Mouse (Mus musculus): ENCODE measurements around the gene Klhl29. TPM values are rescaled to one million over a fixed set of nuclear protein-coding genes. Genes with fewer than 3 reads are reported as not detected.

Gene Klhl29
- polyA plus RNA-seq, 2 experiments: 4.9 to 14.0 TPM

- no peak for TF ChIP-seq POLR2A (IDR thresholded peaks at IDR 0.05; ENCODE audit: borderline replicate concordance, extremely low read depth, insufficient read depth, insufficient read length)
- no peak overlapping the region for H3K9ac ChIP-seq (ENCODE audit: low read depth, low read length, severe bottlenecking)
- no peaks in the 10 kb centered on the region for H3K9me3 ChIP-seq (ENCODE audit: control insufficient read depth, low read length)
- no peak overlapping the region for H3K4me3 ChIP-seq (replicated peaks; ENCODE audit: low read length)
- H3K4me1 ChIP-seq (ENCODE audit: control insufficient read depth, insufficient read depth, low read length): peaks cover 12% of the 10 kb centered on the region
- no peak overlapping the region for H3K27ac ChIP-seq (replicated peaks; ENCODE audit: low read depth, low read length)
- H3K4me2 ChIP-seq (replicated peaks; ENCODE audit: low read depth, low read length, severe bottlenecking): no peak overlapping the region
- DNase-seq (ENCODE audit: low spot score) (no peak), ATAC-seq (ENCODE audit: low FRiP score, low read depth) (peak; percentile 39; the same call in 1 of the 2 replicates)
- no peaks in the 10 kb centered on the region for H3K36me3 ChIP-seq (ENCODE audit: control insufficient read depth, insufficient read depth, low read length)
- 33% methylated on average over 4 of the region's 4 CpGs for WGBS
- no peaks in the 10 kb centered on the region for H3K27me3 ChIP-seq (ENCODE audit: control insufficient read depth, insufficient read depth, low read length)
Measured at GRCm38 (mm10) chr12:5198254-5198653, 177.2 kb downstream of the Klhl29 start.

- peaks cover 46% of the 10 kb centered on the region for H3K4me1 ChIP-seq (ENCODE audit: control insufficient read depth, insufficient read depth, low read length)
- no peak overlapping the region for H3K27ac ChIP-seq (replicated peaks; ENCODE audit: low read depth, low read length)
- no peak overlapping the region for H3K4me3 ChIP-seq (replicated peaks; ENCODE audit: low read length)
- H3K27me3 ChIP-seq (ENCODE audit: control insufficient read depth, insufficient read depth, low read length): no peaks in the 10 kb centered on the region
- DNase-seq (ENCODE audit: low spot score) (no peak), ATAC-seq (ENCODE audit: low FRiP score, low read depth) (no peak)
- WGBS: 21% methylated on average over 6 of the region's 6 CpGs
- H3K4me2 ChIP-seq (replicated peaks; ENCODE audit: low read depth, low read length, severe bottlenecking): no peak overlapping the region
- TF ChIP-seq POLR2A (IDR thresholded peaks at IDR 0.05; ENCODE audit: borderline replicate concordance, extremely low read depth, insufficient read depth, insufficient read length): no peak
- H3K36me3 ChIP-seq (ENCODE audit: control insufficient read depth, insufficient read depth, low read length): no peaks in the 10 kb centered on the region
- no peak overlapping the region for H3K9ac ChIP-seq (ENCODE audit: low read depth, low read length, severe bottlenecking)
- no peaks in the 10 kb centered on the region for H3K9me3 ChIP-seq (ENCODE audit: control insufficient read depth, low read length)
Measured at GRCm38 (mm10) chr12:5194176-5194575, 181.3 kb downstream of the Klhl29 start.

GRCm38 (mm10) chr12:5192380-5192718, 183.1 kb downstream of the Klhl29 start:
- 55% methylated on average over 9 of the region's 9 CpGs for WGBS
- H3K4me1 ChIP-seq (ENCODE audit: control insufficient read depth, insufficient read depth, low read length): peaks cover 62% of the 10 kb centered on the region
- peak overlapping the region; percentile 33; the same call in 1 of the 2 replicates for H3K4me2 ChIP-seq (replicated peaks; ENCODE audit: low read depth, low read length, severe bottlenecking)

GRCm38 (mm10) chr12:5191628-5192379, 183.7 kb downstream of the Klhl29 start:
- Histone ChIP-seq H3K4me2 (replicated peaks; ENCODE audit: low read depth, low read length, severe bottlenecking) (peak overlapping the region; percentile 33), H3K9ac (ENCODE audit: low read depth, low read length, severe bottlenecking) (peak overlapping the region; percentile 25; the same call in 1 of the 2 replicates), H3K4me3 (replicated peaks; ENCODE audit: low read length) (no peak overlapping the region), H3K27me3 (ENCODE audit: control insufficient read depth, insufficient read depth, low read length) (no peaks in the 10 kb centered on the region), H3K36me3 (ENCODE audit: control insufficient read depth, insufficient read depth, low read length) (no peaks in the 10 kb centered on the region), H3K27ac (replicated peaks; ENCODE audit: low read depth, low read length) (peak overlapping the region; percentile 50), H3K4me1 (ENCODE audit: control insufficient read depth, insufficient read depth, low read length) (peaks cover 66% of the 10 kb centered on the region), H3K9me3 (ENCODE audit: control insufficient read depth, low read length) (no peaks in the 10 kb centered on the region)
- DNase-seq (ENCODE audit: low spot score) (peak; percentile 74), ATAC-seq (ENCODE audit: low FRiP score, low read depth) (peak; percentile 71)
- WGBS: 10% methylated on average over 14 of the region's 14 CpGs
- TF ChIP-seq POLR2A (IDR thresholded peaks at IDR 0.05; ENCODE audit: borderline replicate concordance, extremely low read depth, insufficient read depth, insufficient read length): no peak

More at GRCm38 (mm10) chr12:5192380-5192718, 183.1 kb downstream of the Klhl29 start:
- 0 out of 2 replicates have a peak overlapping the region, but pooled peaks have one; percentile 50 for H3K27ac ChIP-seq (replicated peaks; ENCODE audit: low read depth, low read length)
- H3K36me3 ChIP-seq (ENCODE audit: control insufficient read depth, insufficient read depth, low read length): no peaks in the 10 kb centered on the region
- no peak for TF ChIP-seq POLR2A (IDR thresholded peaks at IDR 0.05; ENCODE audit: borderline replicate concordance, extremely low read depth, insufficient read depth, insufficient read length)
- no peaks in the 10 kb centered on the region for H3K9me3 ChIP-seq (ENCODE audit: control insufficient read depth, low read length)
- H3K9ac ChIP-seq (ENCODE audit: low read depth, low read length, severe bottlenecking): peak overlapping the region; percentile 25; the same call in 1 of the 2 replicates
- DNase-seq (ENCODE audit: low spot score) (no peak), ATAC-seq (ENCODE audit: low FRiP score, low read depth) (no peak)
- H3K4me3 ChIP-seq (replicated peaks; ENCODE audit: low read length): no peak overlapping the region
- H3K27me3 ChIP-seq (ENCODE audit: control insufficient read depth, insufficient read depth, low read length): no peaks in the 10 kb centered on the region

GRCm38 (mm10) chr12:5191206-5191605, 184.3 kb downstream of the Klhl29 start:
- Histone ChIP-seq H3K36me3 (ENCODE audit: control insufficient read depth, insufficient read depth, low read length) (no peaks in the 10 kb centered on the region), H3K4me1 (ENCODE audit: control insufficient read depth, insufficient read depth, low read length) (peaks cover 72% of the 10 kb centered on the region), H3K9ac (ENCODE audit: low read depth, low read length, severe bottlenecking) (no peak overlapping the region), H3K27me3 (ENCODE audit: control insufficient read depth, insufficient read depth, low read length) (no peaks in the 10 kb centered on the region), H3K27ac (replicated peaks; ENCODE audit: low read depth, low read length) (peak overlapping the region; percentile 50; the same call in 1 of the 2 replicates), H3K4me2 (replicated peaks; ENCODE audit: low read depth, low read length, severe bottlenecking) (no peak overlapping the region), H3K9me3 (ENCODE audit: control insufficient read depth, low read length) (no peaks in the 10 kb centered on the region), H3K4me3 (replicated peaks; ENCODE audit: low read length) (no peak overlapping the region)
- WGBS: 51% methylated on average over 4 of the region's 4 CpGs
- ATAC-seq (ENCODE audit: low FRiP score, low read depth) (no peak), DNase-seq (ENCODE audit: low spot score) (no peak)
- no peak for TF ChIP-seq POLR2A (IDR thresholded peaks at IDR 0.05; ENCODE audit: borderline replicate concordance, extremely low read depth, insufficient read depth, insufficient read length)

Measured in limb, embryonic 14.5 days (tissue).